Mouse (Mus musculus): Measurements from ENCODE around the gene Ramp3.

Gene Ramp3

DNA sequence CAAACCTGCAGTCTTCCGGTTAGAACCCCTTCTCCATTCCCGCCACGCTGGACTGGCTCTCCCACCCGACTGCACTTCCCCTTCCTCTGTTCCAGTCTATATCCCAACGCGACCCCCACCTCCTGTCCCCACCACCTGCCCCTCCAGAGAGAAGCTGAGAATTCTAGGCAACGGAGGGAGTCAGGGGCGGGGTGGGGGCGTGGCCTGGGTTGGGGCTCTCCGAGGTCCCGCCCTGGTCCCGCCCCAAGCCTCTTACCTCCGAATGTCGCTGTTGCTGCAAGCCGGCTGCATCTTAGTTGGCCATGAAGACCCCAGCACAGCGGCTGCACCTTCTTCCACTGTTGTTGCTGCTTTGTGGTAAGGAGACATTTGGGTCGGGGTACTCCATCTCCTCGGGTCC is at the start of gene Ramp3:
TSS of gene Ramp3 (plus strand) at position 251 of the 400 bp plus-strand sequence.
- peak; percentile 87 for DNase-seq (ENCODE audit: low spot score)

DNA sequence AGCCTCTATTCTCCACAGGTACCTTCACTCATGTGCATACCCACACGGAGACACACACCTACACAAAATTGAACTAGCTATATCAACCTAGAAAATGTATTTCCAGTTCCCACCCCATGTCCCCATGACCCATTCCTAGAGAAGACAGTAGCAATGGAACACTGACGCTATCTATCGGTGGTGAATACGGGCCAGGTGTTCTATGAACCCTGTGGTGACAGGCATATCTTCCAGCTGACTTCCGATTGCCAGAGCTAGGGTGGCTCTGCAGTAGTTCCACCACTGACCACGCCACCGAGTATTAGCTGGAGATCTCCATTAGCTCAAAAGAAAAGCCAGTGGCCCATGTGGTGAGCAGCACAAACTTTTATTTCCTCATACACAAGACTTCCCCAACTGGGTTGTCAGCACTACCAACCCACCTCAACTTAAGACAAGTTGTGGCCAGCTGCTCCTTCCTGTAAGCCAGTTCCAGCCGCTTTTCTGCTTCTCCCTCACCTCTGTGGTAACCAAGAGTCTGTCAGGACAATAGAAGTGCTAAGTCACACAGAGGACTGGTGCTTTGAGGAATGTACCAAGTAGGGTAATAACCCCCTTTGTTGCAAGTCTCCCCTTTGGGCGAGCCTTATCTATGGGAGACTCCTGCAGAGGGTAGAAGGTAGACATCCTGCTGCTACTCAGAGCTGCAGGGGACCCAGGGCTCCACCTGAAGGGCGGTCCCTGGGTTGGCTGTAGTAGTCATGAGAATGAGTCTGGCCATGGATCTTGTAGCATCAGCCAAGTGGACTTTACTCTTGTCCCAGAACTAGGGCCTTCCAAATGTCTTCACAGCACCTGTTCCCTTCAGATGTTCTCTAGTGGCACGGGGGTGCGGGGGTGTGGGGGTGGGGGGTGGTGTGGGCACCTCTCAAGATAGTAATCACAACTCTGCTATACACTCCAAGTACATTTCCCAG is 42.8 kb upstream of the Ramp3 start:
- no peak for DNase-seq (ENCODE audit: low spot score)

DNA sequence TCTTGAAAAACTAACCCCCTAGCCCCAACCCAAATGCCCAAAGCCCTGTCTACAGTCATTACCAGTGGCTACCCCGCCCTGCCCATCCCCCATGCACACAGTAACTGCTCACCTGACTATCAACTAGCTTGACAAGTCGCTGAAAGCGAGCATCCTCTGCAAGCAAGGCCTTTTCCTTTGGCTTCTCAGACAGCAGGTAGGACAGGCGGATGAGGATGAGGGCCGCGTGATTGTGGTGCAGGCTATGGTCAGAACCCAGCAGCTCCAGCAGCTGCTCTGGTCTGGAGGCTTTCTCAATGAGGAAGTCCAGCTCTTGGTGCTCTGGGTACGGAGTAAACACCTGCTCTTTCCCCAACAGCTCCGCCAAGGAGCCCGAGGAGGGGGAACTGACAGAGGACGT is 34.6 kb upstream of the Ramp3 start:
- no peak for DNase-seq (ENCODE audit: low spot score)

DNA sequence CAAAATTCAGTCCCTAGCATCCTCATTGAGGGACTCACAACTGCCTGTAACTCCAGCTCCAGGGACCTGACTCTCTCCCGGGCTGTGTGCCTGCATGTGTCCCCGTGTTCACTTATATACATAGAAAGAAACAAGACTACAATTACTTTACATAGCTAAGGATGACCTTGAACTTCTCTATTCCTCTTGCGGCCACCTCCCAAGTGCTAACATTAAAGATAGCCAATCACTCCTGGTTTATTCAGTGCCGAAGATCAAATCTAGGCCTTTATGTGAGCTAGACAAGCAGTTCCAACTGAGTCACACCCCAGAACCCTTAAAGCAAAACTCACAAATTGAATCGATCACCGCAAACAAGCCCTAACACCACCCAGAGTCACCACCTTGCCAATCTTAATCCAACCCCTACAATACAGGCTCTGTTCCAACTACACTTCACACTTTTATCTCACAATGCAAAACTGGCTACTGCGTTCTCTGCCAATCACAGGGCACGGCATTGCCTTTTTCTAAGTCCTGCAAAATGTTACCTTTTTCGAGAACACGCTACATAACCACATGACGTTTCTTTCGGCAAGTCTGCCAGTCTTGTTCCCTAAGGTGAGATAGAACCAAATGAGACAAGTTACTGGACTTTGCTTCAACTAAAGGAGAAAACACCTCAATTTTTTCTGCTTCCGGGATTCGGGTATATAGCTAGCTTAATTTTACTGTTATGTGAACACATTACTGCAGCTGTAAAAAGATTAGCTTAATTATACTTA is 33.5 kb upstream of the Ramp3 start:
- DNase-seq (ENCODE audit: low spot score): no peak

DNA sequence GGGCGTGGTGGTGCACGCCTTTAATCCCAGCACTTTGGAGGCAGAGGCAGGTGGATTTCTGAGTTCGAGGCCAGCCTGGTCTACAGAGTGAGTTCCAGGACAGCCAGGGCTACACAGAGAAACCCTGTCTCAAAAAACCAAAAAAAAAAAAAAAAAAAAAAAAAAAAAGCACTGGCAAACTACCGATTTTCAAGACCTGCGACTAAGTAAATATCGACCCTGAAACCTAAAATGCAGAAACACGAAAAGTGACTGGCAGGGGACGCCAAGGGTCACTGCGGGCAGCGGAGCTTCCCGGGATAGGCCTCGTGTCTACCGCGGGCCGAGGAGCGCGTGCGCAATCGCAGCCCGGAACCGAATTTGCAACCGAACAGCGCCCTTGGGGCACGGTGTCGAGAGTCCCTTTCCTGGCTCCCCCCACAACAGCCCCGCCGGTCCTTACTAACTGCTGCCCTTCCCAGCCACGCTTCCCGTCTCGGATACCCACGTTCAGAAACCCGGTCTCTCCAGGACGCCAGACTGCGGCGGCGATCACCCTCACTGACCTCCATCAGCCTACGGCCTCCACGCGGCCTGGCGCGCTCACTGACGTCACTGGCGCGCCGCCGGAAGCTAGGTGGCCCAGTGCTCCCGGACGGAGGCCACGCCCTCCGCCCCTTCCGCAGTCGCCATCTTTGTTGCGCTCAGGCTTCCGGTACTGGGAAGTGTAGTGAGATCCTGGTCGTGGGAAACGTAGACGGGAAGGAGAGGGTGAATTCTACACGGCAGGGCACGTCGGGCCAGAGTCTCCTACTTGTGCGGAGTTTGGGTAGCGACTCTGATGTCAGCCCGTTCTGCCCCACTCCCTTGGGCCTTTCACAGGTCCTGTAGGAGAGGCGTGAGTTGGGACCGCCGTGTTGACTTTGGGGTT is 32.6 kb upstream of the Ramp3 start, which contains the start of gene Tbrg4:
TSS of gene Tbrg4 (minus strand) at position 590 of the 910 bp plus-strand sequence.
- DNase-seq (ENCODE audit: low spot score): peak; percentile 96

DNA sequence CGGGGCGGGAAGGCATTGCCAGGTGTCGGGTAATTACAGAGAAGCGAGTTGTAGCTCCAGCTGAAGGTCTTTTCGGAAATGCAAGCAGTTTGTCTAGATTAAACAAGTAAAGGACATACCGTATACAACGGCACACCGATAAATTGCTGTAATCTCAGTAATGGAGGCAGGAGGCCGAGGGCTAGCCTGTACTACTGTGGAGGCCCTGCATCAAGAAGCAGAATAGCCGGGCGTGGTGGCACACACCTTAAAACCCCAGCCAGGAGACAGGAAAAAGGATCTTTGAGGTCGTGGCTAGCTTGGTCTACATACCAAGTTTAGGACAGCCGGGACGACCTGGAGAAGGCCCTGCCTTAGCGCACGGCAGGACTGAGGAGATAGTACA is 31.9 kb upstream of the Ramp3 start:
- no peak for DNase-seq (ENCODE audit: low spot score)

DNA sequence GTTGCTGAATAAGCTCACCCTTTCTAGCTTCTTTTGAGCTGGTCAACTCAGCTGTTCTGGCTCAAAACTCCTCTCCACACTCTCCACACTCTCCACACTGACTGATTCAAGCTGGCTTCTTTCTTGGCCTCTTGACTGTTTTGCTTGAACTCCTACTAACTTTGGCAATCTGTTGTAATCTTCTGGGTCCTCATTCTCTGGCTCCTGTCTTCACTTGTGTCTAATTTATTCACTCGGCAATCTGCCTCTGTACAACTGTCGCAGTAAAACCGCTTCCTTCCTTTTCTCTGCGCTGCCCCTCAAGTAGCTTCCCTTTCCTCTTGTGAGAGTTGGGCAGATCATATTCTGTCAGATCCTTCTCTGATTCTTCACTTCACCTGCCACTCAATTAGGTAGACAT is 30.6 kb upstream of the Ramp3 start:
- DNase-seq (ENCODE audit: low spot score): no peak

DNA sequence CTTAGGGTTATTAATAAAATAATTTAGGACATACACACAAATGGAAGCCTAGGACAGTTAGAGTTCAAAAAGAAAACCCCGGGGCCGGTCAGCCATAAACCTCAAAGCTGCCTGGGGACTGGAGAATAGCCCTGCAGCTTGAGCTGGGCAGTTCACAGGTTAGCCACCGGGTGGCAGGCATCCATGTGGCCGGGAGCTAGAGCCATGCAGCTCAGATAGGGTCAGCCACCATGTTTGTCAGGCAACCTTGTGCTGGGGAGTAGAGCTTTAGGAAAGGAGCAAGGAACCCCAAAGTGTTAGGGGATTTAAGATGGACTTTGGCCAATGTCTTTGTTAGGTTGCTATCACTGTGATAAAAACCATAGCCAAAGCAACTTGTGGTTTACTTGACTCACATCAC is 29.8 kb upstream of the Ramp3 start:
- peak; percentile 73 for DNase-seq (ENCODE audit: low spot score)

DNA sequence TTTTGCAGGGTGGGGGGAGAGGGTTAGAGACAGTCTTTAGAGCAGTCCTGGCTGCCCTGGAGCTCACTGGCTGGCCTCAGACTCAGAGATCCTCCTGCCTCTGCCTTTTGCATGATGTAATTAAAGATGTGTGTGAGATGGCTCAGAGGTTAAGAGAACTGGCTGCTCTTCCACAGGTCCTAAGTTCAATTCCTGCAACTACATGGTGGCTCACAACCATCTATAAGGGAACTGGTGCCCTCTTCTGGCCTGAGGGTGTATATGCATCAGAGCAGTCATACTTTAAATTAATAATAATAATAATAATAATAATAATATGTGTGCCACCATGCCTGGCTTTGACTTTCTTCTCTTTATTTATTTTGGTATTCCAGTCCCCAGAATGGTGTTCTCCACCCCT is 28.7 kb upstream of the Ramp3 start:
- DNase-seq (ENCODE audit: low spot score): peak; percentile 46

DNA sequence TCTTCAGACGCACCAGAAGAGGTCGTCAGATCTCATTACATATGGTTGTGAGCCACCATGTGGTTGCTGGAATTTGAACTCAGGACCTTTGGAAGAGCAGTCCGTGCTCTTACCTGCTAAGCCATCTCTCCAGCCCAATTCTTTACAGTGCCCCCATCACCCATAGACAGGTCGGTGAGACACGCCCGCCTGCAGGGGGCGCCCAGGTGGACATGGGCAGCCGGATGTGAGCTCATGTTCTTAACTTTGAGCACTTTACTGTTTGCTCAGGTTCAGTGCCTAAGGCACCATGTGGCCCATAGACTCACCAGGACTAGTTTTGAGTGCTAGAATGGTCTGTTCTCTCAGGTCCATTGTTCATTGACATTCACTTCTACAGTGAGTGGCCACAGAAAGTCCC is 22.2 kb upstream of the Ramp3 start:
- DNase-seq (ENCODE audit: low spot score): no peak

DNA sequence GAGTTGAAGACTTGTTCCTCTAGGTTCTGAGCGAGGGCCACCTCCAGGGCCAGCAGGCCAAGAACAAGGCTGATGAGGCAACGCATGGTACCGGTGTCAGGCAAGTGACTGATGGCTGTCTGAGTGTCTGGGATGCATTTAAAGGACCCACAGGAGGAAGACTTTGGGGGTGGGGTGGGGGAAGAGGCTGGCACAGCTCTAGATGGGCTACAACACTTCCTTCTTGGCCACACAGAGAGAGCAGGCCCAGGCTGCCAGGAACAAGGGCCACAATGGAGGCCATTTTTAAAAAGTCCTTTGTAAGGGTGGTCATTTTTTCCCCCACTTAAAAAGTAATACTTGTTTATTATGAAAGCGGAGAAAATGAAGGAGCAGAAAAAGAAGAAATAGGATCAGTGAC is 19.8 kb upstream of the Ramp3 start, which contains the start of gene Wap:
TSS of gene Wap (minus strand) at position 101 of the 400 bp plus-strand sequence.
- DNase-seq (ENCODE audit: low spot score): no peak

DNA sequence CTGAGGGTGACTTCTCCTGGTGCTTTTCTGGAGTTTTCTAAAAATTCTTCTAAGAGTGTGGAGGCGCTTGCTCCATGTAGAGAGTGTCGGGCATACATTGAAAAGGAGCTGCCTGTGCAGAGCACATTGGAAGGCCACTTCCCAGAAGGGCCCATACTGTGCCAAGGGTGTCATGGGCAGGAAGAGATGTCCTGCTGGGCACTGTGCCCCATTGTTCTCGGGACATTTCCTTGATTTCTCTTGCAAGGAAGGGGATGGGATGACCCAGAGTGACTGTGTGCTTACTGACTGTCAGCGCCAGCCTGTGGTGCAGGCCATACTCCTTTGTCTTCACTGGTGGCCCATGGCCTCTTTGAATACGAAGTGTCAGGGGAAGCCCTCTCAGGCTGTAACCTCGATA is 19.2 kb upstream of the Ramp3 start:
- DNase-seq (ENCODE audit: low spot score): no peak

DNA sequence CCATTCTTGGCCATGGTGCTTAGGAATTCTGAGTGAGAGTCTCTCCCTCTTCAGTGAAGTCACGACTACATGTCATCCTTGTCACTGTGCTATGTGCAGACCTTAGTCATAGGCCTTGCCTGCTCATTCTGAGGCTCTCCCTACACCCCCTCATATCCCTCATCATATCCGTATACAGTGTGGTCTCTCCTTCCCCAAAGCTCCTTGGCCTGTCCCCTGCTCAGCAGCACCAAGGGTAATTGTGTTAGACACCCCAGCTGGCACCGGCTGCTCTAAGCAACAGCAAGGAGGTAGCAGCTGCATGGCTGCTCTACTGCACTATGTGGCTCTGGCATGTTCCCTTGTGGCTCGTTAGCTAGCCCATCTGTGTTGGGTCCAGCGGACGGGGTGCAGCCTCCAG is 13.8 kb upstream of the Ramp3 start:
- DNase-seq (ENCODE audit: low spot score): no peak

DNA sequence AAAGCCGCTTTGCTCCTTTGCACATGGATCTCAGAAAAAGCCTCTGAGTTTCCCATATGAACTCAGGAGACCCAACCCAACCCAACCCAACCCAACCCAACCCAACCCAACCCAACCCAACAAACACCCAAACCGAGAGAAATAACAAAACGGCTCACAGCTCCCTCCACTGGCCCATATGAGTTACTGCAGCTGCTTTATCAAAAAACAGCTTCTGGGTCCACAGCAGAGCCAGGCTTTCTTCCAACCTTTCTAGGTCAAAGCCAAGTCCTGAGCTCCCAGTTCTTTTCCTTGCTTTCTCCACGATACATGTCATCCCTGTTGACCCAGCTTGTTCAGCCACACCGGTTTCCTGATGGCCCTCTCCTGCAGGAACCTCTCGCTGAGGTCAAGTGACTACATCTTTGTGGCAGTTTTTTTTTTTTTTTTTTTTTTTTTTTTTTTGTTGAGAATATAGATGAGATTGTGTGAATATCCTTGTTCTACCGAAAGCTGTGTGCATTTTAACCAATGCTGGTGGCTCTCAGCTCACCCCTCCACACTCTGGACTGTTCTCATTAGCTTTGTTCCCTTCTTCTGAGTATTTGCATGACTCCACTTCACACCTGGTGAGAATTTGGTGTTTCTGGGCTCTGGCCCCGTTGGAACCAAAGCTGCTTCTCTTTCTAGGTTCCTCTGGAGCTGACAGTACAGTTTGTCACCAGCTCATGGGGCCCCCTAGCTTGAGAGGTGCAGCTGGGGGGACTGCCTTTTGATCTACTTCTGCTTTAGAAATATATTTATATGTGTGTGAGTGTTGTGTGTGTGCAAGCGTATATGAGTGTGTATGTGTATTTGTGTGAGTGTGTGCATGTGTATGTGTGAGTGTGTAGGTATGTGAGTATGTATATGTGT is 10.2 kb upstream of the Ramp3 start:
- DNase-seq (ENCODE audit: low spot score): no peak

DNA sequence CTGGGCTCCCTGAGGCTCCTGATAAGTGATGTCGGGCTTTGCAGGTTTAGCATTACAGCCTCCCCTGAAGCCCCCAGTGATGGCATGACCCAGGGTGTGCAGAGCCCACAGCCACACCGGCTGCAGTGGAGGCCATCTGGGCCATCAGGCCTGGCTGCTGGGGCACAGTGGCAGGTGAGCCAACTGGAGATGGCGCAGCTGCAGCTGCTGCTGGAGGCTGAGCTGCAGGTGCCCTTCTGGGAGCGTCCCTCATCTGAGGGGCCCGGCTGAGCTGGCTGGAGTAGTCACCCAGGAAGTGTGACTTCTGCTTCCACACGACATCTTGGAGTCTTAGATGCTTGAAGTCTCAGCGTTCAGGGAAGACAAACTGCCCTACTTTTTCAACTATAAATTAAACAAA is 7.8 kb upstream of the Ramp3 start:
- no peak for DNase-seq (ENCODE audit: low spot score)

DNA sequence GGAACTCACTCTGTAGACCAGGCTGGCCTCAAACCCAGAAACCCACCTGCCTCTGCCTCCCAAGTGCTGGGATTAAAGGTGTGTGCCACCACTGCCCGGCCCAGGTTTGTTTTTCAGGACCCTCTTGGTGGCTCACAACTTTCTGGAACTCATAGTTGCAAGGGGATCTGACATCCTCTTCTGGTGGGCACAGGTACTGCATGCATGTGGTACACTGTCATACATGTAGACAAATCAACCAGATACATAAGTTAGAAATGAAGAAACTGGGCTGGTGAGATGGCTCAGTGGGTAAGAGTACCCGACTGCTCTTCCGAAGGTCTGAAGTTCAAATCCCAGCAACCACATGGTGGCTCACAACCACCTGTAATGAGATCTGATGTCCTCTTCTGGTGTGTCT is 5.3 kb upstream of the Ramp3 start:
- DNase-seq (ENCODE audit: low spot score): peak; percentile 27

DNA sequence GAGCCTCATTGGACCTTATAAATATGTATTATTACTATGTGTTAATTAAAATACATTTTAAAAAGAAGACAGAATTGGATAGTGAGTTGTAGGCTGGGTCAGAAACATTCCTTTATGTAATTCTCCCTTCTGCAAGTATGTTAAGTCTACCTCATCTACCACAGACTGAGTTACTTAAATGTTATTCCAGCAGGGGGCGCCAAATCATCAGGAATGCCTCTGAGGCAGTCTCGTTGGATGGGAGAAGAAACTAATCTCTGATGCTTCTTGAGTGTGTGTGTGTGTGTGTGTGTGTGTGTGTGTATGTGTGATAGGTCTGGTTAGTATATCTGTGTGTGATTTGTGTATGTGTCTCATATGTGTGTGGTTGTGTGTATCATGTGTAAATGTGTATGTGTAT is 3.4 kb upstream of the Ramp3 start:
- peak; percentile 96 for DNase-seq (ENCODE audit: low spot score)

DNA sequence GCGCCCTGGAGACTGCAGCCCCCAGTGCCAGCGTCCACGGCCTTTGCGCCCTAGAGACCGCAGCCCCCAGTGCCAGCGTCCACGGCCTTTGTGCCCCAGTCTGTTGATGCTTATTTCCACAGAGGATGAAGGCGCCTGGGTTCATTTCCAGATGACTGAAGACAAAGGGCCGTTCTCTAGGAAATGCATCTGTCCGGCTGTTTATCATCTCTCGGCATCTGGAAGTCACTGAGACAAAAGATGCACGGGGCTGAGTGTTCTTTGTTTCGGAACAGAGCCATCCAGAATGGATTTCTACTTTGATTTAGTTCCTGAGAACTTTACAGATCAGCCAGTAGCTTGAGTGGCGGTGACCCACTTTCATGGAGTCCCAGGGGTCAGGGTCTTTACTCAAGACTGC is 2.9 kb downstream of the Ramp3 start:
- peak; percentile 29 for DNase-seq (ENCODE audit: low spot score)

DNA sequence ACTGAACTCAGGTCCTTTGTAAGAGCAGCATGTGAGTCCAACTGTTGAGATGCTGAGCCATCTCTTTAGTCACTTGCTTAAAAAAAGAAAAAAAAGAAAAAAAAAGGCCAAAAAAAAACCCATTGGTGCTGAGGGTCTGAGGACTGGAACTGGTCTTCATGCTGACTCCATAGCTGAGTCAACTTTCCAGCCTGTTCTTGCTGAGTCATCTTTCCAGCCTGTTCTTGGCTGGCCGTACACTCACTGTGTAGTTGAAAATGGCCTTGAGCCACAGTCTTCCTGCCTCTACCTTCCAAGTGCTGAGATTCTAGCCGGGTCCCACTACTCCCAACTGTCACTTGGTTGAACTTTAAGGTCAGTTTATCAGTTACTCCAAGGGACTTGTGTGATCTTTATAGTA is 8.3 kb downstream of the Ramp3 start:
- no peak for DNase-seq (ENCODE audit: low spot score)

DNA sequence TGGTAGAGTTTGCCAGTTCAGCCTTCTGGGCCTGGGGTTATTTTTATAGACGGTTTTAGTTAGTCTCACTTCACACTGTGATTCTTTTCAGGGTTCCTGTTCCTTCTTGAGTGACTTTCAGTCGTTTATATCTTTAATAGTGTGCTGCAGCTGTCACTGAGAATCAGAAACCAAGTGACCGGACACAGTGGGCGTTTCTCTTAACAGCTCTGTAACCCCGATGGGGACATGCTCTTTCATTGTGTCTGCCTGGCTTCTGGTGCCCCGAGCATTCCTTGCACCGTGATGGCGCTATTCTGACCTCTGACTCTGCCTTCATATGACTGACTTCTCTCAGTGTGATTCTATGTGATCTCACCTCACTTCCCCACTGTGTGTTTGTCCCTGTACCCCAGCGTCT is 10.7 kb downstream of the Ramp3 start:
- DNase-seq (ENCODE audit: low spot score): peak; percentile 51

DNA sequence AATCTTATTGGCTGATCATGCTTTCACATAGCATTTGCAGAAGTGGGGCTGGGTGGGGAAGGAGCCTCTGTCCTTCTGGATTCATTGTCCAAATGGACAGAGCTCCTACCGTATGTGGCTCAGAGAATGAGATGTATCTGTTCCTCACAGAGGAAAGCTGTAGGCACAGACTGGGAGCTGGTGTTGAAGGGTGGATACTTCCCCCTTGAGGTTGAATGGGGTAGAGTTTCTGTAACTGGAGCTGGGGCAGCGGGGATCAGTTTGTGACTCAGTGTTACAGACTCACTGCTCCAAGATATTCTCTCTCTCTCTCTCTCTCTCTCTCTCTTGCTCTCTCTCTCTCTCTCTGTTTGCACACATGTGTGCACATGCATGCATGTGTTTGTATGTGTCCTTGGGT is 11.7 kb downstream of the Ramp3 start:
- DNase-seq (ENCODE audit: low spot score): peak; percentile 23
